Mouse (Mus musculus) hindbrain, embryonic 11.5 days (tissue): ENCODE data around the gene Nanos2. TPM values are rescaled to one million over a fixed set of nuclear protein-coding genes. Genes with fewer than 3 reads are reported as not detected.
A peak's percentile ranks its signal among the peaks of the same experiment; 100 is the strongest.

Experiments used
- ATAC-seq: fragments of 200-750 bp; cut with Nextera tagmentation; 2 replicates; pipeline ENCODE4 v1.8.0; 2017; ENCODE audit warnings: mild to moderate bottlenecking, moderate TSS enrichment, moderate library complexity; ENCODE audit not compliant: low FRiP score
- DNase-seq: peaks from one replicate; pipeline ENCODE4 v3.0.0-alpha.2; 2015; ENCODE audit warnings: low spot score
- H3K27ac ChIP-seq: fragments of 300-500 bp; sonication (generic); 2 replicates; pipeline ENCODE4 v1.5.1; 2014; ENCODE audit warnings: mild to moderate bottlenecking, low read depth, low read length
- H3K27me3 ChIP-seq: fragments of 300-500 bp; sonication (generic); 2 replicates; pipeline ENCODE4 v1.6.1; 2014; ENCODE audit warnings: mild to moderate bottlenecking, low read length, moderate library complexity, mixed read lengths; ENCODE audit not compliant: control insufficient read depth, insufficient read depth
- H3K36me3 ChIP-seq: fragments of 300-500 bp; sonication (generic); 2 replicates; pipeline ENCODE4 v1.6.1; 2014; ENCODE audit warnings: mild to moderate bottlenecking, low read length, moderate library complexity, mixed read lengths; ENCODE audit not compliant: control insufficient read depth, insufficient read depth
- H3K4me1 ChIP-seq: fragments of 300-500 bp; sonication (generic); replicated peaks from 2 replicates; pipeline ENCODE4 v1.6.1; 2014; ENCODE audit warnings: low read length, mixed read lengths; ENCODE audit not compliant: control insufficient read depth, insufficient read depth
- H3K4me2 ChIP-seq: fragments of 300-500 bp; sonication (generic); replicated peaks from 2 replicates; pipeline ENCODE4 v1.6.1; 2014; ENCODE audit warnings: mild to moderate bottlenecking, low read depth, low read length
- H3K4me3 ChIP-seq: fragments of 300-500 bp; sonication (generic); 2 replicates; pipeline ENCODE4 v1.5.1; 2014; ENCODE audit warnings: low read depth, low read length
- H3K9ac ChIP-seq: fragments of 300-500 bp; sonication (generic); 2 replicates; pipeline ENCODE4 v1.6.1; 2014; ENCODE audit warnings: low read depth, low read length
- H3K9me3 ChIP-seq: fragments of 300-500 bp; sonication (generic); 2 replicates; pipeline ENCODE4 v1.6.1; 2016; ENCODE audit warnings: low read length; ENCODE audit not compliant: control insufficient read depth
- WGBS: fragments of 180-500 bp; shearing (Covaris S2); extraction: QIAGEN DNeasy Blood & Tissue Kit; methylation state at CpG from one replicate; pipeline ENCODE4 v1.1.7; 2014; 5-methylcytosine and 5-hydroxymethylcytosine counted together
- polyA plus RNA-seq: library from polyadenylated mRNA; unstranded; fragments of >200 nt; fragmentation: Nextera tagmentation; extraction: Ambion mirVana; gene quantifications from 2 replicates; pipeline ENCODE4 v1.2.1, GENCODE M21; 2014

Nanos2 gene
- polyA plus RNA-seq, 1 experiment from 2014 or later = not detected

- H3K4me3 ChIP-seq = peak overlapping the region; percentile 35
- H3K27me3 ChIP-seq = peaks cover 15% of the 10 kb centered on the region
- DNase-seq (no peak), ATAC-seq (0 out of 2 replicates have a peak, but pooled peaks have one; percentile 1)
- peak overlapping the region; percentile 64 for H3K9ac ChIP-seq
- H3K9me3 ChIP-seq = no peaks in the 10 kb centered on the region
- peaks cover 24% of the 10 kb centered on the region for H3K4me1 ChIP-seq
- peak overlapping the region; percentile 84 for H3K4me2 ChIP-seq
- no peaks in the 10 kb centered on the region for H3K36me3 ChIP-seq
- peak overlapping the region; percentile 79; the same call in 1 of the 2 replicates for H3K27ac ChIP-seq
- 3% methylated on average over 21 of the region's 21 CpGs for WGBS
Observed at GRCm38 (mm10) chr7:18958384-18958766, 28.8 kb upstream of the Nanos2 start.

- H3K9me3 ChIP-seq = no peaks in the 10 kb centered on the region
- H3K36me3 ChIP-seq = no peaks in the 10 kb centered on the region
- peaks cover 15% of the 10 kb centered on the region for H3K27me3 ChIP-seq
- peaks cover 25% of the 10 kb centered on the region for H3K4me1 ChIP-seq
- ATAC-seq (no peak), DNase-seq (peak; percentile 45)
- no peak overlapping the region for H3K4me3 ChIP-seq
- H3K27ac ChIP-seq = no peak overlapping the region
- H3K9ac ChIP-seq = no peak overlapping the region
- no peak overlapping the region for H3K4me2 ChIP-seq
- WGBS = 69% methylated on average over 8 of the region's 8 CpGs
Observed at GRCm38 (mm10) chr7:18959446-18959845, 27.8 kb upstream of the Nanos2 start.

DNA sequence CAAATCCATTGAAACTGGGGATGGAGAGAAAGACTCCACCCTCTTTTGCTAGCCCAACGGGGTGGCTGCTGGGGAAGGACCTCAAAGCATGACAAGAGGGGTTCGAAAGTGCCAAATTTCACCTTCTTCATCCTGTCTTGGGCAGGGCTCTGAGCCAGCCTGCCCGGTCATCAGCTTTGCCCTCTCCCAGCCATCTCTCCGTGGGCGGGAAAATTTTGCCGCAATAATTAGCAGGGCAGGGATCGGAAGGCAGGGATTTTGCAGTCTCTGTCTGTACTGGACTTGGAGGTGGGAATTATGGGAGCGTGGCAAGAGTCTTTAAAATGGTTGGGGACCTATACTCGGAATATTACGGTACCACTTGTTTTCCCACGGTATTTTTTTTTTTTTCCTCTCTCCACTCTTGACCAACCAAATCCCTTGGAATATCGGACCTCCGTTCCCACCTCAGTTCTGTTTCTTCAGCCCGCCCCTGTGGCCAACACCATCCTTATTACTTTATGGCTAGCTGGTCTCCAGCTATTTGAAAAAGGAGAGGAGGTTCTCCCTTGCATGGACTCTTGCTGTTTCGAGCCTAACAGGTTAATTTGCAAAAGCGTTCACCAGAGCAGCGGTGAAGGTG, 24.9 kb upstream of the Nanos2 start:
- H3K9me3 ChIP-seq = no peaks in the 10 kb centered on the region
- H3K4me1 ChIP-seq = peaks cover 24% of the 10 kb centered on the region
- WGBS = under 1% methylated on average over 17 of the region's 17 CpGs
- no peak overlapping the region for H3K9ac ChIP-seq
- no peak overlapping the region for H3K27ac ChIP-seq
- ATAC-seq = no peak
- no peaks in the 10 kb centered on the region for H3K36me3 ChIP-seq
- peak; percentile 53 for DNase-seq
- H3K4me3 ChIP-seq = peak overlapping the region; percentile 6; the same call in 1 of the 2 replicates
- peak overlapping the region; percentile 46 for H3K4me2 ChIP-seq
- peaks cover 14% of the 10 kb centered on the region for H3K27me3 ChIP-seq

- H3K9ac ChIP-seq = no peak overlapping the region
- WGBS = 1% methylated on average over 20 of the region's 20 CpGs
- H3K4me1 ChIP-seq = peaks cover 19% of the 10 kb centered on the region
- H3K27ac ChIP-seq = 0 out of 2 replicates have a peak overlapping the region, but pooled peaks have one; percentile 17
- peak overlapping the region; percentile 46 for H3K4me2 ChIP-seq
- no peak for ATAC-seq
- H3K27me3 ChIP-seq = peaks cover 11% of the 10 kb centered on the region
- H3K36me3 ChIP-seq = no peaks in the 10 kb centered on the region
- DNase-seq = peak; percentile 55
- H3K9me3 ChIP-seq = no peaks in the 10 kb centered on the region
- peak overlapping the region; percentile 6; the same call in 1 of the 2 replicates for H3K4me3 ChIP-seq
Observed at GRCm38 (mm10) chr7:18962795-18963194, 24.4 kb upstream of the Nanos2 start.

DNA sequence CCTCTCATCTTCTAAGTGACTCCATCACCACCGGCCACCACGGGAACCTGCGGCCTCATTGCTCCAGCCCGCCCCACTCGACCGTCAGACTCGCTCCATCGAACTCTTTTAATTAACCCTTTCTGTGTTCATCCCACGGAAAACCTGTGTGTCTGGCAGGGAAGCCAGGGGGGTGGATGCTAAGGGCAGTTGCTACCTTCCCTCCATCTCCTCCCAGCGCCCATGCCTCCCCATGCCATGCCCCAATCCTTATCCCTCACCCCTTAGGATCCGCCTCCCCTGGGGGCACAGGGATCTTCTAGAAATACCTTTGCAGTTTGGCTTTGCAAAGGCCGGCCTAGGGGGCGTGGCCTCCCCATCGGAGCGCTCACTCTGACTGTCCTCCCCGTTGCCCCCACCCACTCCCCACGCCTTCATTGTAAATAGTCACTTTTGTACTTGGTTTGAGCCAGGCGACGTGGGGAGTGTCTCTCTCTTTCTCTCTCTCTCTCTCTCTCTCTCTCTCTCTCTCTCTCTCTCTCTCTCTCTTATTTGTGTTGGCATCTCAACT, 23.8 kb upstream of the Nanos2 start:
- H3K36me3 ChIP-seq = no peaks in the 10 kb centered on the region
- ATAC-seq = no peak

GRCm38 (mm10) chr7:18965312-18965711, 21.9 kb upstream of the Nanos2 start:
- H3K4me3 ChIP-seq = no peak overlapping the region
- no peaks in the 10 kb centered on the region for H3K36me3 ChIP-seq
- no peaks in the 10 kb centered on the region for H3K9me3 ChIP-seq
- H3K4me2 ChIP-seq = no peak overlapping the region
- DNase-seq (no peak), ATAC-seq (no peak)
- H3K9ac ChIP-seq = no peak overlapping the region
- peaks cover 16% of the 10 kb centered on the region for H3K4me1 ChIP-seq
- 82% methylated on average over 5 of the region's 5 CpGs for WGBS
- no peak overlapping the region for H3K27ac ChIP-seq
- peaks cover 4% of the 10 kb centered on the region for H3K27me3 ChIP-seq

More for the DNA sequence above, 23.8 kb upstream of the Nanos2 start:
- DNase-seq = no peak
- 2% methylated on average over 19 of the region's 19 CpGs for WGBS
- Histone ChIP-seq H3K4me1 (peaks cover 19% of the 10 kb centered on the region), H3K27me3 (peaks cover 5% of the 10 kb centered on the region), H3K27ac (no peak overlapping the region), H3K4me2 (no peak overlapping the region; the same call in 1 of the 2 replicates), H3K9me3 (no peaks in the 10 kb centered on the region), H3K9ac (0 out of 2 replicates have a peak overlapping the region, but pooled peaks have one; percentile 15), H3K4me3 (no peak overlapping the region)

GRCm38 (mm10) chr7:18967603-18968002, 19.6 kb upstream of the Nanos2 start:
- WGBS = 7% methylated on average over 8 of the region's 8 CpGs
- DNase-seq (peak; percentile 53), ATAC-seq (peak; percentile 60)

DNA sequence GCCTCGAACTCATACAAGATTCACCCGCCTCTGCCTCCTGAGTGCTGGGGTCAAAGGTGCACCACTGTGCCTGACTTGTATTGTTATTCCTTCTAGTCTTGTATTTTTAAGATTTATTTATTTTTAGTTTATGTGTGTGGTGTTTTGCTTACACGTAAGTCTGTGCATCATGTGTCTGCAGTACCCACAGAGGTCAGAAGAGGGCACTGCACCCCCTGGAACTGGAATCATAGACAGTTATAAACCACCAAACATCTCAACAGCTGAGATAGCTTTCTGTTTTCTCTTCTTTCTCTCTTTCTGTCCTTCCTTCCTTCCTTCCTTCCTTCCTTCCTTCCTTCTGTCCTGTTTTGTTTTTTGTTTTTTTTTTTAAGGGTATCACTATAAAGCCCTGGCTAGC, 16.2 kb upstream of the Nanos2 start:
- no peak overlapping the region for H3K4me2 ChIP-seq
- H3K36me3 ChIP-seq = no peaks in the 10 kb centered on the region
- no peak overlapping the region for H3K4me3 ChIP-seq
- DNase-seq (no peak), ATAC-seq (no peak)
- H3K4me1 ChIP-seq = no peaks in the 10 kb centered on the region
- H3K9ac ChIP-seq = no peak overlapping the region
- WGBS = 85% methylated on average over 3 of the region's 3 CpGs
- H3K27me3 ChIP-seq = 0 out of 2 replicates have a peak, but pooled peaks cover under 1% of the 10 kb centered on the region
- H3K27ac ChIP-seq = no peak overlapping the region
- no peaks in the 10 kb centered on the region for H3K9me3 ChIP-seq

More at GRCm38 (mm10) chr7:18967603-18968002, 19.6 kb upstream of the Nanos2 start:
- no peaks in the 10 kb centered on the region for H3K36me3 ChIP-seq
- peaks cover 2% of the 10 kb centered on the region for H3K27me3 ChIP-seq
- no peaks in the 10 kb centered on the region for H3K9me3 ChIP-seq
- no peak overlapping the region for H3K4me2 ChIP-seq
- H3K27ac ChIP-seq = no peak overlapping the region
- no peak overlapping the region for H3K9ac ChIP-seq
- no peak overlapping the region for H3K4me3 ChIP-seq
- peaks cover 5% of the 10 kb centered on the region; the same call in 1 of the 2 replicates for H3K4me1 ChIP-seq

DNA sequence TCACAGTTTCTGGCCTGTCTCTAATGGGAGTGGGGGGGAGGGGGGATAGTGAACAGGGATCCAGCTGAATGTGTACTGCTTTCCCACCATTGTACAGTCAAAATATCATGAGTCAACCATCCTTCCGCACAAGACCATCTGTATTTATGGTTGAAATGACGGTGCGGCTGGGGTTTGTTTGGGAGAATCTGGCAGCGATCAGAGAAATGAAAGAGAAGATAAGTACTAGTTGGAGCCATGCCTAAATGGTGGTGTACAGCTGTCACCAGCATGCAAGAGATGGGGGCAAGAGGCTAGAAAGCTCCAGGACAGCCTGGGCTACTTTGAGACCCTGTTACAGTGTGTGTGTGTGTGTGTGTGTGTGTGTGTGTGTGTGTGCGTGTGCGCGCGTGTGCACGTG, 8.8 kb upstream of the Nanos2 start:
- ATAC-seq = no peak
- H3K36me3 ChIP-seq = no peaks in the 10 kb centered on the region
- 97% methylated on average over 9 of the region's 9 CpGs for WGBS
- H3K4me2 ChIP-seq = no peak overlapping the region
- DNase-seq = no peak
- H3K9me3 ChIP-seq = no peaks in the 10 kb centered on the region
- no peak overlapping the region for H3K27ac ChIP-seq
- H3K9ac ChIP-seq = no peak overlapping the region
- no peak overlapping the region for H3K4me3 ChIP-seq
- no peaks in the 10 kb centered on the region for H3K4me1 ChIP-seq
- no peaks in the 10 kb centered on the region for H3K27me3 ChIP-seq
